Mouse (Mus musculus) liver, embryonic 14.5 days (tissue): ENCODE data around the gene Asb17. TPM values are rescaled to one million over a fixed set of nuclear protein-coding genes. Genes with fewer than 3 reads are reported as not detected.

Source experiments
- ATAC-seq: fragments of 200-750 bp; cut with Nextera tagmentation; 2 replicates; pipeline ENCODE4 v1.8.0; 2017; ENCODE audit warnings: moderate number of reproducible peaks, mild to moderate bottlenecking, moderate library complexity; ENCODE audit not compliant: insufficient read depth
- DNase-seq, 3 experiments: peaks; one replicate each; pipeline ENCODE4 v3.0.0-alpha.2; 2012 to 2013; ENCODE audit warnings: low read depth in 3 of 3, low spot score in 3 of 3
- H3K27ac ChIP-seq: fragments of 300-500 bp; sonication (generic); 2 replicates; pipeline ENCODE4 v1.5.1; 2014; ENCODE audit warnings: moderate library complexity, mild to moderate bottlenecking, control low read depth, inconsistent platforms
- H3K27me3 ChIP-seq: fragments of 300-500 bp; sonication (generic); 2 replicates; pipeline ENCODE4 v1.6.1; 2014; ENCODE audit warnings: mild to moderate bottlenecking, low read length, moderate library complexity; ENCODE audit not compliant: control insufficient read depth, insufficient read depth
- H3K36me3 ChIP-seq: fragments of 300-500 bp; sonication (generic); replicated peaks from 2 replicates; pipeline ENCODE4 v1.6.1; 2014; ENCODE audit warnings: low read depth; ENCODE audit not compliant: control insufficient read depth, insufficient read depth
- H3K4me1 ChIP-seq, 2 experiments: fragments of 200-500 bp in 1 of 2; fragments of 300-500 bp in 1 of 2; sonication (generic) in 1 of 2; replicated peaks; 2 replicates each; pipeline ENCODE4 v1.6.1; 2012 to 2014; ENCODE audit warnings: antibody characterized with exemption in 1 of 2, inconsistent platforms in 1 of 2, low read length in 1 of 2; ENCODE audit not compliant: control insufficient read depth in 2 of 2, insufficient read depth in 2 of 2
- H3K4me2 ChIP-seq: fragments of 300-500 bp; sonication (generic); 2 replicates; pipeline ENCODE4 v1.6.1; 2014; ENCODE audit warnings: low read depth, mild to moderate bottlenecking, control low read depth, moderate library complexity
- H3K4me3 ChIP-seq, 2 experiments: fragments of 200-500 bp in 1 of 2; fragments of 300-500 bp in 1 of 2; sonication (generic) in 1 of 2; 2 replicates each; pipeline ENCODE4 v1.5.1; 2012 to 2014; ENCODE audit warnings: low read depth in 2 of 2, low read length in 2 of 2, mild to moderate bottlenecking in 2 of 2, control low read depth in 1 of 2, inconsistent platforms in 1 of 2, moderate library complexity in 1 of 2; ENCODE audit not compliant: insufficient read depth in 1 of 2
- H3K9ac ChIP-seq: fragments of 300-500 bp; sonication (generic); replicated peaks from 2 replicates; pipeline ENCODE4 v1.6.1; 2014; ENCODE audit warnings: mild to moderate bottlenecking, control low read depth, moderate library complexity
- H3K9me3 ChIP-seq: fragments of 300-500 bp; sonication (generic); 2 replicates; pipeline ENCODE4 v1.6.1; 2016; ENCODE audit warnings: low read length, mixed read lengths; ENCODE audit not compliant: control insufficient read depth
- CTCF ChIP-seq: IDR thresholded peaks from 2 replicates; pipeline ENCODE4 v1.5.1; 2016; ENCODE audit warnings: antibody characterized with exemption, low read depth, control low read depth
- EP300 ChIP-seq: IDR thresholded peaks from 2 replicates; pipeline ENCODE4 v1.6.1; 2016; ENCODE audit warnings: antibody characterized with exemption, low read depth
- WGBS: fragments of 180-500 bp; shearing (Covaris S2); extraction: QIAGEN DNeasy Blood & Tissue Kit; methylation state at CpG from one replicate; pipeline ENCODE4 v1.1.7; 2014; ENCODE audit not compliant: insufficient replicate concordance; 5-methylcytosine and 5-hydroxymethylcytosine counted together
- polyA plus RNA-seq, 2 experiments: library from polyadenylated mRNA; depleted of rRNA in 1 of 2; stranded (reverse) in 1 of 2; unstranded in 1 of 2; fragments of >200 nt; fragmentation: Nextera tagmentation in 1 of 2; extraction: Ambion mirVana in 1 of 2; gene quantifications; 2 replicates each; pipeline versions ENCODE4 v1.2.1 to v1.2.3; 2012 to 2014

The Asb17 gene
- polyA plus RNA-seq, 2 experiments, result 1.4 to 3.9 TPM

- no peaks in the 10 kb centered on the region for H3K9me3 ChIP-seq
- H3K27me3 ChIP-seq, result no peaks in the 10 kb centered on the region
- DNase-seq (peak in 1 of 3 experiments; percentile 58), ATAC-seq (peak; percentile 87)
- peak overlapping the region; percentile 49 for H3K9ac ChIP-seq
- H3K4me2 ChIP-seq, result peak overlapping the region; percentile 61
- peaks cover 44 to 54% of the 10 kb centered on the region in 2 experiments for H3K4me1 ChIP-seq
- WGBS, result 55% methylated on average over 9 of the region's 9 CpGs
- no peaks in the 10 kb centered on the region for H3K36me3 ChIP-seq
- H3K4me3 ChIP-seq, result no peak overlapping the region; a peak in 1 of 4 replicates
- H3K27ac ChIP-seq, result peak overlapping the region; percentile 91
- 0 out of 2 replicates have a peak, but pooled peaks have one; percentile 11 for TF ChIP-seq EP300
- TF ChIP-seq CTCF, result no peak
Observed at GRCm38 (mm10) chr3:153807444-153808149, 36.4 kb upstream of the Asb17 start.

GRCm38 (mm10) chr3:153808406-153808805 lies 35.6 kb upstream of the Asb17 start:
- DNase-seq (no peak), ATAC-seq (peak; percentile 17; the same call in 1 of the 2 replicates)
- Histone ChIP-seq H3K4me3 (no peak overlapping the region), H3K9ac (no peak overlapping the region; the same call in 1 of the 2 replicates), H3K36me3 (no peaks in the 10 kb centered on the region), H3K27ac (peak overlapping the region; percentile 91), H3K27me3 (no peaks in the 10 kb centered on the region), H3K9me3 (no peaks in the 10 kb centered on the region), H3K4me2 (peak overlapping the region; percentile 61), H3K4me1 (peaks cover 36 to 46% of the 10 kb centered on the region in 2 experiments)
- WGBS, result 82% methylated on average over 13 of the region's 13 CpGs
- no peak for TF ChIP-seq EP300

GRCm38 (mm10) chr3:153814026-153814425 lies 30.0 kb upstream of the Asb17 start:
- Histone ChIP-seq H3K4me2 (no peak overlapping the region), H3K4me1 (peaks cover 2 to 6% of the 10 kb centered on the region in 2 experiments; a peak in 1 of 4 replicates), H3K9me3 (no peaks in the 10 kb centered on the region), H3K27me3 (no peaks in the 10 kb centered on the region), H3K4me3 (no peak overlapping the region), H3K27ac (no peak overlapping the region), H3K9ac (no peak overlapping the region), H3K36me3 (no peaks in the 10 kb centered on the region)
- 77% methylated on average over 8 of the region's 8 CpGs for WGBS
- no peak for DNase-seq
- no peak for ATAC-seq
- TF ChIP-seq CTCF (no peak), EP300 (no peak)

GRCm38 (mm10) chr3:153817376-153817890 lies 26.6 kb upstream of the Asb17 start:
- Histone ChIP-seq H3K36me3 (no peaks in the 10 kb centered on the region), H3K4me1 (peaks cover 2 to 6% of the 10 kb centered on the region in 2 experiments; a peak in 1 of 4 replicates), H3K27ac (no peak overlapping the region), H3K9ac (no peak overlapping the region), H3K27me3 (no peaks in the 10 kb centered on the region), H3K9me3 (no peaks in the 10 kb centered on the region), H3K4me3 (no peak overlapping the region), H3K4me2 (no peak overlapping the region)
- DNase-seq, result no peak
- no peak for TF ChIP-seq EP300
- TF ChIP-seq CTCF, result no peak
- ATAC-seq, result no peak
- 70% methylated on average over 9 of the region's 9 CpGs for WGBS

GRCm38 (mm10) chr3:153818723-153819122 lies 25.3 kb upstream of the Asb17 start:
- 51% methylated on average over 3 of the region's 3 CpGs for WGBS
- Histone ChIP-seq H3K4me1 (peaks cover 2 to 6% of the 10 kb centered on the region in 2 experiments; a peak in 1 of 4 replicates), H3K36me3 (no peaks in the 10 kb centered on the region), H3K27ac (no peak overlapping the region; the same call in 1 of the 2 replicates), H3K4me3 (no peak overlapping the region), H3K9ac (no peak overlapping the region), H3K9me3 (no peaks in the 10 kb centered on the region), H3K4me2 (no peak overlapping the region), H3K27me3 (no peaks in the 10 kb centered on the region)
- DNase-seq (peak in 1 of 3 experiments; percentile 40), ATAC-seq (no peak)
- TF ChIP-seq CTCF (no peak), EP300 (no peak)
